7 mouse cellular contexts compared by ENCODE assay signal in genomic region chr3:146403770-146404169, GRCm38 (mm10). TPM values are rescaled to one million over a fixed set of nuclear protein-coding genes. Genes with fewer than 3 reads are reported as not detected.
DNase-seq lines count a peak whose midpoint lies in the region; ATAC-seq lines count a peak whose summit lies in the region.

No protein-coding gene starts in this region.

- peak overlapping the region; percentile 73 for H3K27ac ChIP-seq in forebrain, embryonic 13.5 days
- H3K27ac ChIP-seq in limb, embryonic 15.5 days, result no peak overlapping the region
- 0 out of 2 replicates have a peak overlapping the region, but pooled peaks have one; percentile 16 for H3K27ac ChIP-seq in stomach, embryonic 15.5 days

- H3K4me3 ChIP-seq in megakaryocyte, embryonic 14.5 days (replicated peaks), result peak overlapping the region; percentile 98
- peak overlapping the region; percentile 94 for H3K4me3 ChIP-seq in forebrain, embryonic 13.5 days
- peak overlapping the region; percentile 98 for H3K4me3 ChIP-seq in limb, embryonic 15.5 days
- H3K4me3 ChIP-seq in stomach, embryonic 15.5 days (replicated peaks), result peak overlapping the region; percentile 95

- peaks cover 54% of the 10 kb centered on the region for H3K4me1 ChIP-seq in megakaryocyte, embryonic 14.5 days
- H3K4me1 ChIP-seq in forebrain, embryonic 13.5 days, result peaks cover 32% of the 10 kb centered on the region
- H3K4me1 ChIP-seq in limb, embryonic 15.5 days, result peaks cover 21% of the 10 kb centered on the region
- H3K4me1 ChIP-seq in stomach, embryonic 15.5 days, result peaks cover 3% of the 10 kb centered on the region

- 39% methylated on average over 3 of the region's 3 CpGs for WGBS in forebrain, embryonic 13.5 days
- 37% methylated on average over 3 of the region's 3 CpGs for WGBS in limb, embryonic 15.5 days
- 34% methylated on average over 3 of the region's 3 CpGs for WGBS in stomach, embryonic 15.5 days

- peaks cover 20% of the 10 kb centered on the region for H3K9me3 ChIP-seq in megakaryocyte, embryonic 14.5 days
- peaks cover 5% of the 10 kb centered on the region; the same call in 1 of the 2 replicates for H3K9me3 ChIP-seq in forebrain, embryonic 13.5 days (replicated peaks)
- H3K9me3 ChIP-seq in limb, embryonic 15.5 days, result no peaks in the 10 kb centered on the region
- H3K9me3 ChIP-seq in stomach, embryonic 15.5 days, result no peaks in the 10 kb centered on the region

- H3K9ac ChIP-seq in forebrain, embryonic 13.5 days, result peak overlapping the region; percentile 94
- peak overlapping the region; percentile 31; the same call in 1 of the 2 replicates for H3K9ac ChIP-seq in limb, embryonic 15.5 days
- H3K9ac ChIP-seq in stomach, embryonic 15.5 days, result peak overlapping the region; percentile 26

- ATAC-seq in megakaryocyte, adult 5-6 weeks (ENCODE audit: poor library complexity, severe bottlenecking), result no peak
- no peak for ATAC-seq in forebrain, embryonic 13.5 days
- ATAC-seq in limb, embryonic 15.5 days (ENCODE audit: insufficient number of reproducible peaks, low FRiP score, low TSS enrichment, low read depth), result no peak
- no peak for ATAC-seq in stomach, embryonic 15.5 days (ENCODE audit: insufficient read depth, low FRiP score, low read depth)

- peaks cover 30% of the 10 kb centered on the region for H3K36me3 ChIP-seq in megakaryocyte, embryonic 14.5 days (replicated peaks; ENCODE audit: low read length)
- peaks cover 3% of the 10 kb centered on the region; the same call in 1 of the 2 replicates for H3K36me3 ChIP-seq in forebrain, embryonic 13.5 days (ENCODE audit: poor library complexity, severe bottlenecking)
- no peaks in the 10 kb centered on the region for H3K36me3 ChIP-seq in limb, embryonic 15.5 days
- H3K36me3 ChIP-seq in stomach, embryonic 15.5 days, result 0 out of 2 replicates have a peak, but pooled peaks cover 3% of the 10 kb centered on the region

- no peak for DNase-seq in right cerebral cortex, adult 2 months (ENCODE audit: low spot score in 2 of 2)
- no peak for DNase-seq in thymus, postnatal 4 days

- H3K27me3 ChIP-seq in megakaryocyte, embryonic 14.5 days (replicated peaks), result peaks cover 3% of the 10 kb centered on the region
- no peaks in the 10 kb centered on the region for H3K27me3 ChIP-seq in forebrain, embryonic 13.5 days
- H3K27me3 ChIP-seq in limb, embryonic 15.5 days, result no peaks in the 10 kb centered on the region
- no peaks in the 10 kb centered on the region for H3K27me3 ChIP-seq in stomach, embryonic 15.5 days (replicated peaks)

- peak overlapping the region; percentile 86 for H3K4me2 ChIP-seq in forebrain, embryonic 13.5 days
- H3K4me2 ChIP-seq in limb, embryonic 15.5 days, result peak overlapping the region; percentile 95
- peak overlapping the region; percentile 88 for H3K4me2 ChIP-seq in stomach, embryonic 15.5 days

RNA-seq across cellular contexts. Expression of gene Ssx2ip, which starts 0.7 kb away (rescaled TPM):
- polyA plus RNA-seq in megakaryocyte, embryonic 14.5 days (2012; ENCODE audit: insufficient read depth, low replicate concordance), result 0.51 and 10.1 TPM in 2 replicates
- total RNA-seq in megakaryocyte, adult 5-6 weeks (2015), result 6.6 and 9.1 TPM in 2 replicates
- 12.8 and 15.1 TPM in 2 replicates for total RNA-seq in megakaryocyte, adult 5-6 weeks (2017)
- polyA plus RNA-seq in forebrain, embryonic 13.5 days (2015; fragmentation: Nextera tagmentation; extraction: Ambion mirVana), result 22.8 and 23.3 TPM in 2 replicates
- polyA plus RNA-seq in limb, embryonic 15.5 days (2015; fragmentation: Nextera tagmentation; extraction: Ambion mirVana), result 25.4 and 25.6 TPM in 2 replicates
- 31.2 and 35.9 TPM in 2 replicates for polyA plus RNA-seq in stomach, embryonic 15.5 days (2015; fragmentation: Nextera tagmentation; extraction: Ambion mirVana)

RNA-seq across cellular contexts. Expression of gene Ctbs, which starts 45.8 kb away (rescaled TPM):
- polyA plus RNA-seq in megakaryocyte, embryonic 14.5 days (2012; ENCODE audit: insufficient read depth, low replicate concordance), result 5.9 and 21.7 TPM in 2 replicates
- 27.2 and 37.1 TPM in 2 replicates for total RNA-seq in megakaryocyte, adult 5-6 weeks (2015)
- 25.0 and 26.0 TPM in 2 replicates for total RNA-seq in megakaryocyte, adult 5-6 weeks (2017)
- polyA plus RNA-seq in forebrain, embryonic 13.5 days (2015; fragmentation: Nextera tagmentation; extraction: Ambion mirVana), result 3.1 and 3.5 TPM in 2 replicates
- polyA plus RNA-seq in limb, embryonic 15.5 days (2015; fragmentation: Nextera tagmentation; extraction: Ambion mirVana), result 10.1 and 10.4 TPM in 2 replicates
- 10.9 and 11.3 TPM in 2 replicates for polyA plus RNA-seq in stomach, embryonic 15.5 days (2015; fragmentation: Nextera tagmentation; extraction: Ambion mirVana)

Comparison
In these comparisons a context has a peak if more than half of its experiments do, and no peak if none do; other contexts are left out.
1. H3K9ac ChIP-seq: peak in every context shown above with its lines; median percentile 94 in forebrain, embryonic 13.5 days; 31 in limb, embryonic 15.5 days; 26 in stomach, embryonic 15.5 days.